9 mouse cellular contexts compared by ENCODE assay signal in the genomic region with DNA sequence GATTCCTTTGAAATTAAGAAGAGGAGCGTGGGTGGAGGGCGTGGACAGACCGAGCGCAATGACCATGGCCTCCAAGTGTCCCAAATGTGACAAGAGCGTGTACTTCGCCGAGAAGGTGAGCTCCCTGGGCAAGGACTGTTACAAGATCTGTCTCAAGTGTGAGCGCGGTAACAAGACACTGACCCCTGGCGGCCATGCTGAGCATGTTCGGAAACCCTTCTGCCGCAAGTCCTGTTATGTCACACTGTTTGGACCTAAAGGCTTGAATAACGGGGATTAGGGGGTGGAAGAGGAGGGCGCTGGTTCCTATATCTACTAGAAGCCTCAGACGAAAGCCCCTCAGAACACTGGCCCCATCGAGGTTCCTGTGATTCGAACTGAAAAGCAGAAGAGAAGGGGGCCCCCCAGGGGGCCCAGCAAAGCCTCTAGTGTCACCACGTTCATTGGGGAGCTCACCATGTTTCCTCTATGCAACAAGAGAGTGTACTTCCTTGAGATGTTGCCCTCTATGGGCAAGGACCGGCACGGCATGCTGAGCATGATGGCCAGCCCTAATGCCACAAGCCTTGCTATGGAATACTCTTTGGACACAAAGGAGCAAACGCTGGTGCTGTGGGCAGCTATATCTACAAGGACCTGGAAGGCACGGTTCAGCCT.
A peak's percentile ranks its signal among the peaks of the same experiment; 100 is the strongest.
DNase-seq lines count a peak whose midpoint lies in the region; ATAC-seq and TF ChIP-seq lines count a peak whose summit lies in the region.
"Had no signal": no experiment of that assay in that cellular context is flagged by ENCODE, and none has a peak within 500 bp of the region (broad histone marks: within the 10 kb centered on the region; RNA-seq: fewer than 3 reads in every experiment).

No protein-coding gene starts in this region.

- no peaks in the 10 kb centered on the region for H3K9me3 ChIP-seq in kidney, embryonic 16.5 days (ENCODE audit: low read length)
- H3K9me3 ChIP-seq in G1E (replicated peaks) = no peaks in the 10 kb centered on the region

- no peak for TF ChIP-seq POLR2A in kidney, adult 2 months (IDR thresholded peaks at IDR 0.05; ENCODE audit: low read depth, low read length)
- TF ChIP-seq POLR2A in embryonic fibroblast, embryonic 13.5 days (IDR thresholded peaks at IDR 0.05; ENCODE audit: low read depth, low read length) = no peak

- H3K9ac ChIP-seq in kidney, embryonic 16.5 days (replicated peaks; ENCODE audit: low read length) = no peak overlapping the region

- no peaks in the 10 kb centered on the region for H3K36me3 ChIP-seq in kidney, adult 2 months (ENCODE audit: control insufficient read depth, insufficient read depth, low read length)
- H3K36me3 ChIP-seq in kidney, embryonic 16.5 days (ENCODE audit: insufficient read depth, low read length) = no peaks in the 10 kb centered on the region
- no peaks in the 10 kb centered on the region for H3K36me3 ChIP-seq in G1E (replicated peaks)

- DNase-seq in kidney, adult 2 months = peak; percentile 42
- peak; percentile 5 for DNase-seq in G1E (ENCODE audit: low spot score)
- DNase-seq in brain, adult 2 months (ENCODE audit: low read depth, low spot score) = peak; percentile 42
- DNase-seq in layer of hippocampus, postnatal 36 days = peak; percentile 21 to 35
- peak; percentile 44 for DNase-seq in ovary, postnatal 36 days (ENCODE audit: low spot score)

- H3K4me3 ChIP-seq in kidney, adult 2 months (ENCODE audit: insufficient read depth, low read depth, low read length) = no peak overlapping the region
- H3K4me3 ChIP-seq in kidney, embryonic 16.5 days (ENCODE audit: low read length) = no peak overlapping the region
- no peak overlapping the region for H3K4me3 ChIP-seq in G1E (ENCODE audit: low read depth, low read length)
- no peak overlapping the region for H3K4me3 ChIP-seq in embryonic fibroblast, embryonic 13.5 days (ENCODE audit: insufficient read depth, low read length)
- H3K4me3 ChIP-seq: myocyte had no signal

- H3K4me2 ChIP-seq in kidney, embryonic 16.5 days (replicated peaks; ENCODE audit: low read depth, low read length) = no peak overlapping the region

- TF ChIP-seq CTCF in kidney, adult 2 months (conservative IDR thresholded peaks at IDR 0.05; ENCODE audit: insufficient read depth, insufficient read length, low read depth, low read length) = peak; percentile 75
- TF ChIP-seq CTCF in G1E (IDR thresholded peaks at IDR 0.05; ENCODE audit: low read depth, low read length) = peak; percentile 45; the same call in 1 of the 2 replicates
- peak; percentile 77; the same call in 1 of the 2 replicates for TF ChIP-seq CTCF in embryonic fibroblast, embryonic 13.5 days (IDR thresholded peaks at IDR 0.05; ENCODE audit: borderline replicate concordance, insufficient read depth, low read length)

- no peaks in the 10 kb centered on the region for H3K27me3 ChIP-seq in kidney, adult 2 months (replicated peaks; ENCODE audit: control insufficient read depth, insufficient read depth, low read length)
- no peaks in the 10 kb centered on the region for H3K27me3 ChIP-seq in kidney, embryonic 16.5 days (ENCODE audit: insufficient read depth, low read length)
- no peaks in the 10 kb centered on the region for H3K27me3 ChIP-seq in G1E (ENCODE audit: insufficient read depth, low read length)

- no peak for ATAC-seq in kidney, embryonic 16.5 days (ENCODE audit: low FRiP score, low TSS enrichment)
- no peak for ATAC-seq in G1E (ENCODE audit: extremely low read depth, insufficient number of reproducible peaks, low FRiP score, poor library complexity, severe bottlenecking)
- ATAC-seq in monocyte, adult 5-6 weeks (replicated peaks; ENCODE audit: insufficient number of reproducible peaks, low FRiP score, low TSS enrichment, poor library complexity, severe bottlenecking) = no peak

- no peaks in the 10 kb centered on the region for H3K4me1 ChIP-seq in kidney, adult 2 months (ENCODE audit: control insufficient read depth, insufficient read depth, low read length)
- H3K4me1 ChIP-seq in kidney, embryonic 16.5 days (ENCODE audit: insufficient read depth, low read length) = no peaks in the 10 kb centered on the region
- no peaks in the 10 kb centered on the region for H3K4me1 ChIP-seq in G1E (ENCODE audit: insufficient read depth, low read depth, low read length)
- H3K4me1 ChIP-seq in embryonic fibroblast, embryonic 13.5 days (ENCODE audit: control insufficient read depth, insufficient read depth, low read length) = no peaks in the 10 kb centered on the region

- no peak overlapping the region for H3K27ac ChIP-seq in kidney, adult 2 months (ENCODE audit: insufficient read depth, low read depth, low read length)
- H3K27ac ChIP-seq in kidney, embryonic 16.5 days (ENCODE audit: low read length) = no peak overlapping the region
- H3K27ac ChIP-seq in embryonic fibroblast, embryonic 13.5 days (ENCODE audit: insufficient read depth, low read length) = no peak overlapping the region

- 56% methylated on average over 22 of the region's 22 CpGs for WGBS in kidney, adult 2 months
- 63% methylated on average over 22 of the region's 22 CpGs for WGBS in kidney, embryonic 16.5 days
